Mouse (Mus musculus) ES-E14 (cell line): ENCODE results near the gene Med20.

Experiments
- MAFK ChIP-seq: IDR thresholded peaks from 2 replicates; pipeline ENCODE4 v1.6.1; 2014; ENCODE audit warnings: mild to moderate bottlenecking, low read depth, low read length, inconsistent platforms; ENCODE audit not compliant: insufficient read depth
- ZC3H11A ChIP-seq: IDR thresholded peaks from 2 replicates; pipeline ENCODE4 v1.6.1; 2012; ENCODE audit warnings: low read depth, mild to moderate bottlenecking, inconsistent platforms, low read length, borderline replicate concordance

DNA sequence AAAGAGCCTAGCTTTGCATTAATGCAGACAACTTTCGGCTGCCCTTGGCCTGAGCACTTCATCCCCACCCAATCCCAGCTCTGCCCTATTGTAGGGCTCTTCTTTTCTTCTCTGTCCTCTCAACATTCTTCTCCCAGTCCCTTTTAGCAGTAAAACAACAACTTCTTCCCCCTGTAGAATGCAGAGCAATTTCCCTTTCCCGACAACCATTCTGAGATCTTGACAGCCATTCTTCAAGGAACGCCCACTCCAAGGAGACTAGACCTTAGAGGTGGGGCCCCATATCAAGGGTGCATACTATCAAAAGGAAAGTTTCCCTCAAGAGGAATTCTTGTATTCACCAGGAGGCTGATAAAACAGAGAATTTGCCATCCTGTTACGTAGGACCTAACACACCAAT, 37.6 kb downstream of the Med20 start:
- no peak for TF ChIP-seq MAFK
- no peak for TF ChIP-seq ZC3H11A
